Mouse (Mus musculus): ENCODE data around the gene Olfr483.

The Olfr483 gene

GRCm38 (mm10) chr7:108100549-108100948 lies at the start of gene Olfr483:
TSS of gene Olfr483 (plus strand) at chr7:108100849.
- in situ Hi-C loops (cut with MboI; ENCODE audit: low sequenced_read_pairs), result no loop called here

DNA sequence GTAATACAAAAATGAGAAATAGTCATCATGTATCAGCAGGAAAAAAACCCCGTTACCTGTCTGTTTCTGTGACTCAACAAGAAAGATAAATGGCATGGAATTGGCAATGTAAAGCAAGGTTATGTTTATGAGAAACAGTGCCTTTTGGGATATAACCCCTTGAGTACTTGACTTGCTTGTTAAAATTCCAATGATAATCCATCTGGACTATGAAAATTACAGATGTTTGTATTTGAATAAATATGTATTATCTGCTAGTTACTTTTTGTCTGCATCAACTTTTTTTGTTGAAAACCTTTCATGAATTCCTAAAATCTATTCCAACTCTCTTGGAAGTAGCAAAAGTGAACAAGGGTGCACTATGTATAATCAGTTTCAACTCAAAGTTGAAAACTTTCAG lies 33.4 kb upstream of the Olfr483 start, which contains the start of gene Olfr480:
Gene Olfr480 (minus strand): TSS at position 101 of the 400 bp plus-strand sequence.
- in situ Hi-C loops (cut with MboI; ENCODE audit: low sequenced_read_pairs), result no loop called here

DNA sequence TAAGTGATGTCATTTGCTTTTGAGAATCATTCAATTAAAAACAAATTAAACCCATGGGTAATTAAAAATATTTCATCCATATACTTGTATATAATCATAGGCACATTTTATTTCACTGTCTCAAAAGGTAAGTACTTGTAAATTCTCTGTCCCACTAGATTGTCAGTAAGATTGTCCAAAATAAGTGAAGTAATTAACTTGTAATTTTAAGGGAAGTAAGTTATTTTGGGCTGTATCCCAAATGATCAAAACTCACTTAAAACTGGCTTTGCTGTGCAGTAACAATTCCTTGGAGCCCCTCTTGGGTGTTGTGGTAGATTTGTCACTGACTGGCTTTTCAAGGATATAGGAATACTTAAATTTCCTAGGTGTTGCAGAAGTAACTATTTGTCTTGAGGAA lies 21.1 kb upstream of the Olfr483 start, which contains the start of gene Olfr481:
Gene Olfr481 (plus strand): TSS at position 301 of the 400 bp plus-strand sequence.
- in situ Hi-C loops (cut with MboI; ENCODE audit: low sequenced_read_pairs), result no loop called here

- in situ Hi-C loops (cut with MboI; ENCODE audit: low sequenced_read_pairs), result no loop called here
These were observed 3.2 kb upstream of the Olfr483 start, which contains the start of gene Olfr482 for GRCm38 (mm10) chr7:108097486-108097885. TSS of gene Olfr482 (minus strand) at chr7:108097586.

- in situ Hi-C loops (cut with MboI; ENCODE audit: low sequenced_read_pairs), result no loop called here
These were observed 20.0 kb downstream of the Olfr483 start for GRCm38 (mm10) chr7:108120681-108121080.

DNA sequence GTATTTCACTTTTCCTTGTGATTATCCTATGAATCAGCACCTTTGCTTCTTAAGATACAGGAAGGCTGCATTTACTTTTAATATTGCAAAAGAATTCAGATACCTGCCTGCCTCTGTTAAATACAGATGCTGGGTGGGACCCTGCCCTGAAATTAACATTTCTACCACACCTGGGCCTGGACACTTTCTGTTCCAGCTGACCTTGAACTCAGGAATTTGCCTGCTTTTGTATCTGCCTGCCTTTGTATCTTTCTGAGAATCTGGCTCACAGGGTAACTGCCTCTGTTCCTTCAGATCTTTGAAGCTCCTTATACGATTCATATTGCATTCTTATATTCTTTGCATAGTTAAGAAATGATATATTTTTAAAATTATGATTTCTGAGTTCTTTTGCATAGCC lies 20.8 kb downstream of the Olfr483 start:
- in situ Hi-C loops (cut with MboI; ENCODE audit: low sequenced_read_pairs), result no loop called here

- in situ Hi-C loops (cut with MboI; ENCODE audit: low sequenced_read_pairs), result no loop called here
These were observed 26.7 kb downstream of the Olfr483 start, which contains the start of gene Olfr484 for GRCm38 (mm10) chr7:108127349-108127748. TSS of gene Olfr484 (minus strand) at chr7:108127449.

Measured in CH12F3 (cell line).